Mouse (Mus musculus) midbrain, embryonic 10.5 days (tissue): Measurements from ENCODE around the gene Dcun1d2. TPM values are rescaled to one million over a fixed set of nuclear protein-coding genes. Genes with fewer than 3 reads are reported as not detected.
A peak's percentile ranks its signal among the peaks of the same experiment; 100 is the strongest.
"Not testable (repeated sequence)": the region's sequence is repeated elsewhere in the genome, so short reads cannot be mapped to it uniquely, and the experiment has no call there.

ENCODE experiments used
- DNase-seq: peaks from one replicate; pipeline ENCODE4 v3.0.0-alpha.2; 2017; ENCODE audit warnings: low spot score
- H3K27ac ChIP-seq: fragments of 300-500 bp; sonication (generic); replicated peaks from 2 replicates; pipeline ENCODE4 v1.5.1; 2016; ENCODE audit warnings: mild to moderate bottlenecking
- H3K27me3 ChIP-seq: fragments of 300-500 bp; sonication (generic); 2 replicates; pipeline ENCODE4 v1.6.1; 2016; ENCODE audit warnings: low read depth, mild to moderate bottlenecking; ENCODE audit not compliant: poor library complexity, severe bottlenecking
- H3K36me3 ChIP-seq: fragments of 300-500 bp; sonication (generic); 2 replicates; pipeline ENCODE4 v1.6.1; 2016; ENCODE audit warnings: mild to moderate bottlenecking, moderate library complexity
- H3K4me1 ChIP-seq: fragments of 300-500 bp; sonication (generic); 2 replicates; pipeline ENCODE4 v1.6.1; 2016
- H3K4me3 ChIP-seq: fragments of 300-500 bp; sonication (generic); 2 replicates; pipeline ENCODE4 v1.5.1; 2016; ENCODE audit warnings: mild to moderate bottlenecking, moderate library complexity
- H3K9me3 ChIP-seq: fragments of 300-500 bp; sonication (generic); replicated peaks from 2 replicates; pipeline ENCODE4 v1.6.1; 2016; ENCODE audit warnings: mild to moderate bottlenecking
- WGBS: fragments of 180-500 bp; shearing (Covaris S2); methylation state at CpG from one replicate; pipeline ENCODE4 v1.1.7; 2016; 5-methylcytosine and 5-hydroxymethylcytosine counted together
- polyA plus RNA-seq: library from polyadenylated mRNA; unstranded; fragments of >200 nt; fragmentation: Nextera tagmentation; extraction: Ambion mirVana; gene quantifications from 2 replicates; pipeline ENCODE4 v1.2.1, GENCODE M21; 2016

The Dcun1d2 gene
- 28.5 and 28.6 TPM in 2 replicates for polyA plus RNA-seq

GRCm38 (mm10) chr8:13287692-13288623 is at the start of gene Dcun1d2, which contains the start of gene Tmco3:
Dcun1d2 (minus strand) TSS chr8:13288131.
Tmco3 (plus strand) TSS chr8:13288190.
- peak within 1 kb of the TSS; percentile 96 for H3K27ac ChIP-seq
- under 1% methylated on average over 79 of the region's 79 CpGs for whole genome bisulfite sequencing

GRCm38 (mm10) chr8:13337678-13338077 is 49.7 kb upstream of the Dcun1d2 start:
- H3K27ac ChIP-seq, result peak overlapping the region; percentile 96

More at GRCm38 (mm10) chr8:13287692-13288623, at the start of gene Dcun1d2, which contains the start of gene Tmco3:
- H3K9me3 ChIP-seq, result no peaks in the 10 kb centered on the region
- H3K4me1 ChIP-seq, result peaks cover 27% of the 10 kb centered on the region
- peak; percentile 94 for DNase-seq
- H3K36me3 ChIP-seq, result peaks cover 15% of the 10 kb centered on the region
- no peaks in the 10 kb centered on the region; the same call in 1 of the 2 replicates for H3K27me3 ChIP-seq
- H3K4me3 ChIP-seq, result peak within 1 kb of the TSS; percentile 81

GRCm38 (mm10) chr8:13337245-13337644 is 49.3 kb upstream of the Dcun1d2 start:
- WGBS, result 92% methylated on average over 6 of the region's 6 CpGs
- H3K4me1 ChIP-seq, result peaks cover 33% of the 10 kb centered on the region
- not testable (repeated sequence) for H3K4me3 ChIP-seq, DNase-seq, H3K9me3 ChIP-seq, H3K27me3 ChIP-seq
- peaks cover 22% of the 10 kb centered on the region for H3K36me3 ChIP-seq
- 0 out of 2 replicates have a peak overlapping the region, but pooled peaks have one; percentile 96 for H3K27ac ChIP-seq

More at GRCm38 (mm10) chr8:13337678-13338077, 49.7 kb upstream of the Dcun1d2 start:
- H3K4me1 ChIP-seq, result peaks cover 33% of the 10 kb centered on the region
- H3K27me3 ChIP-seq, result 0 out of 2 replicates have a peak, but pooled peaks cover 6% of the 10 kb centered on the region
- peaks cover 26% of the 10 kb centered on the region for H3K36me3 ChIP-seq
- H3K9me3 ChIP-seq, result no peaks in the 10 kb centered on the region
- H3K4me3 ChIP-seq, result peak overlapping the region; percentile 94
- WGBS, result 85% methylated on average over 3 of the region's 3 CpGs
- DNase-seq, result no peak

GRCm38 (mm10) chr8:13334671-13335070 is 46.7 kb upstream of the Dcun1d2 start:
- H3K36me3 ChIP-seq, result no peaks in the 10 kb centered on the region
- H3K9me3 ChIP-seq, result no peaks in the 10 kb centered on the region
- no peak for DNase-seq
- no peak overlapping the region for H3K27ac ChIP-seq
- H3K4me1 ChIP-seq, result peaks cover 13% of the 10 kb centered on the region
- 51% methylated on average over 1 of the region's 1 CpGs for WGBS
- no peak overlapping the region for H3K4me3 ChIP-seq
- H3K27me3 ChIP-seq, result 0 out of 2 replicates have a peak, but pooled peaks cover 6% of the 10 kb centered on the region

- Histone ChIP-seq H3K36me3 (peaks cover 6% of the 10 kb centered on the region), H3K4me1 (peaks cover 8% of the 10 kb centered on the region; the same call in 1 of the 2 replicates)
- no peak for DNase-seq
Observed at GRCm38 (mm10) chr8:13326598-13326997, 38.7 kb upstream of the Dcun1d2 start.

GRCm38 (mm10) chr8:13316671-13317070 is 28.7 kb upstream of the Dcun1d2 start:
- no peak for DNase-seq
- Histone ChIP-seq H3K4me3 (no peak overlapping the region), H3K9me3 (no peaks in the 10 kb centered on the region), H3K36me3 (peaks cover 63% of the 10 kb centered on the region), H3K27me3 (no peaks in the 10 kb centered on the region), H3K27ac (no peak overlapping the region), H3K4me1 (no peaks in the 10 kb centered on the region)
- WGBS, result 94% methylated on average over 10 of the region's 10 CpGs

More at GRCm38 (mm10) chr8:13326598-13326997, 38.7 kb upstream of the Dcun1d2 start:
- WGBS, result 41% methylated on average over 5 of the region's 5 CpGs
- H3K4me3 ChIP-seq, result no peak overlapping the region
- H3K27ac ChIP-seq, result no peak overlapping the region
- no peaks in the 10 kb centered on the region for H3K9me3 ChIP-seq
- peaks cover 19% of the 10 kb centered on the region; the same call in 1 of the 2 replicates for H3K27me3 ChIP-seq

- H3K27ac ChIP-seq, result no peak overlapping the region
- H3K36me3 ChIP-seq, result peaks cover 69% of the 10 kb centered on the region
- WGBS, result 81% methylated on average over 3 of the region's 3 CpGs
- no peaks in the 10 kb centered on the region for H3K4me1 ChIP-seq
- H3K27me3 ChIP-seq, result no peaks in the 10 kb centered on the region
- H3K4me3 ChIP-seq, result no peak overlapping the region
- no peaks in the 10 kb centered on the region for H3K9me3 ChIP-seq
- DNase-seq, result no peak
Observed at GRCm38 (mm10) chr8:13314922-13315321, 27.0 kb upstream of the Dcun1d2 start.

- H3K4me3 ChIP-seq, result no peak overlapping the region
- peaks cover 76% of the 10 kb centered on the region for H3K36me3 ChIP-seq
- H3K9me3 ChIP-seq, result no peaks in the 10 kb centered on the region
- no peaks in the 10 kb centered on the region for H3K27me3 ChIP-seq
- WGBS, result 84% methylated on average over 9 of the region's 9 CpGs
- H3K27ac ChIP-seq, result no peak overlapping the region
- no peaks in the 10 kb centered on the region for H3K4me1 ChIP-seq
- no peak for DNase-seq
Observed at GRCm38 (mm10) chr8:13306916-13307315, 19.0 kb upstream of the Dcun1d2 start.

- no peak overlapping the region for H3K27ac ChIP-seq
- H3K36me3 ChIP-seq, result peaks cover 79% of the 10 kb centered on the region
- no peaks in the 10 kb centered on the region for H3K27me3 ChIP-seq
- H3K4me3 ChIP-seq, result no peak overlapping the region
- H3K9me3 ChIP-seq, result no peaks in the 10 kb centered on the region
- DNase-seq, result no peak
- WGBS, result 88% methylated on average over 7 of the region's 7 CpGs
- H3K4me1 ChIP-seq, result no peaks in the 10 kb centered on the region
Observed at GRCm38 (mm10) chr8:13306309-13306909, 18.5 kb upstream of the Dcun1d2 start.

GRCm38 (mm10) chr8:13305884-13306283 is 18.0 kb upstream of the Dcun1d2 start:
- H3K4me3 ChIP-seq, result no peak overlapping the region
- no peak overlapping the region for H3K27ac ChIP-seq
- no peaks in the 10 kb centered on the region for H3K9me3 ChIP-seq
- H3K36me3 ChIP-seq, result peaks cover 80% of the 10 kb centered on the region
- DNase-seq, result no peak
- no peaks in the 10 kb centered on the region for H3K27me3 ChIP-seq
- no peaks in the 10 kb centered on the region for H3K4me1 ChIP-seq
- WGBS, result 97% methylated on average over 4 of the region's 4 CpGs

GRCm38 (mm10) chr8:13305459-13305858 is 17.5 kb upstream of the Dcun1d2 start:
- peaks cover 80% of the 10 kb centered on the region for H3K36me3 ChIP-seq
- 91% methylated on average over 6 of the region's 6 CpGs for WGBS

GRCm38 (mm10) chr8:13301036-13301435 is 13.1 kb upstream of the Dcun1d2 start:
- Histone ChIP-seq H3K4me3 (no peak overlapping the region), H3K9me3 (peaks cover 10% of the 10 kb centered on the region), H3K27me3 (no peaks in the 10 kb centered on the region), H3K4me1 (no peaks in the 10 kb centered on the region), H3K36me3 (peaks cover 94% of the 10 kb centered on the region), H3K27ac (no peak overlapping the region)
- no peak for DNase-seq
- WGBS, result 95% methylated on average over 7 of the region's 7 CpGs

More at GRCm38 (mm10) chr8:13305459-13305858, 17.5 kb upstream of the Dcun1d2 start:
- Histone ChIP-seq H3K9me3 (no peaks in the 10 kb centered on the region), H3K4me1 (no peaks in the 10 kb centered on the region), H3K4me3 (no peak overlapping the region), H3K27me3 (no peaks in the 10 kb centered on the region), H3K27ac (no peak overlapping the region)
- no peak for DNase-seq
